9 mouse cellular contexts compared by ENCODE assay signal in the genomic region with DNA sequence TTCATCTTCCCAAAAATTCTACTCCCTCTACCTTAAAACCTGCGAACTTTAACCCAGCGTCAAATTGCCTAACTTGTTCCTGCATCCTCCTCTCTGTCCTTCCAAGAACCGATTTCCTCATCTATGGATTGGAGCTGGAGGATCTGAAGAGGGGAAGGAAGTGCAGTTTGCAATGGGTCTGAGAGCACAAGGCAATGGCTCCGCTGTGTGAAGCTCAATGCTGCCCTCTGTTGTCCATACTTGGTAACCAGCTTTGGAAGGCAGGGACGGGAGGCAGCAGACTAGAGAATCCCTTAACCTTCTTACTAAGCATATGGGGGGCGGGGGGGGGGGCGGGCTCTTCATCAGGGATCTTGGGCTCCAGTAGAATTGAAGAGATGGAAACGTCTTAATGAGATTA. TPM values are rescaled to one million over a fixed set of nuclear protein-coding genes. Genes with fewer than 3 reads are reported as not detected.
DNase-seq lines count a peak whose midpoint lies in the region; ATAC-seq and TF ChIP-seq lines count a peak whose summit lies in the region.
"Had no signal": no experiment of that assay in that cellular context is flagged by ENCODE, and none has a peak within 500 bp of the region (broad histone marks: within the 10 kb centered on the region; RNA-seq: fewer than 3 reads in every experiment).

No protein-coding gene starts in this region.

- no peak for ATAC-seq in hindbrain, embryonic 11.5 days (ENCODE audit: low FRiP score)
- ATAC-seq in megakaryocyte progenitor cell, adult 5-6 weeks (replicated peaks; ENCODE audit: poor library complexity), result peak; percentile 88

- no peak overlapping the region for H3K4me3 ChIP-seq in gastrocnemius, adult 2 months
- no peak overlapping the region for H3K4me3 ChIP-seq in hindbrain, embryonic 11.5 days (ENCODE audit: low read depth, low read length)

- H3K4me2 ChIP-seq in hindbrain, embryonic 11.5 days (replicated peaks; ENCODE audit: low read depth, low read length), result no peak overlapping the region

- under 1% methylated on average over 8 of the region's 8 CpGs for WGBS in hindbrain, embryonic 11.5 days

- peaks cover 5% of the 10 kb centered on the region for H3K4me1 ChIP-seq in hindbrain, embryonic 11.5 days (replicated peaks; ENCODE audit: control insufficient read depth, insufficient read depth, low read length)

- no peak overlapping the region for H3K9ac ChIP-seq in hindbrain, embryonic 11.5 days (ENCODE audit: low read depth, low read length)

- H3K27me3 ChIP-seq in hindbrain, embryonic 11.5 days (ENCODE audit: control insufficient read depth, insufficient read depth, low read length), result peaks cover 50% of the 10 kb centered on the region

- peak; percentile 73 for TF ChIP-seq CTCF in gastrocnemius, adult 2 months (IDR thresholded peaks at IDR 0.05)

- DNase-seq in gastrocnemius, adult 2 months, result peak; percentile 60
- DNase-seq in gastrocnemius, postnatal 25 days, result no peak
- DNase-seq in adrenal gland, postnatal 14 days, result peak; percentile 79
- peak; percentile 77 for DNase-seq in embryo, embryonic 11.5 days (ENCODE audit: low read depth, low spot score)
- DNase-seq in hindbrain, embryonic 11.5 days (ENCODE audit: low spot score), result peak; percentile 90
- DNase-seq in layer of hippocampus, postnatal 36 days, result peak; percentile 60 to 75
- peak; percentile 72 for DNase-seq in right cerebral cortex, postnatal 14 days

- no peaks in the 10 kb centered on the region for H3K36me3 ChIP-seq in hindbrain, embryonic 11.5 days (ENCODE audit: control insufficient read depth, insufficient read depth, low read length)

- H3K9me3 ChIP-seq in hindbrain, embryonic 11.5 days (ENCODE audit: control insufficient read depth, low read length), result no peaks in the 10 kb centered on the region

- no peak overlapping the region for H3K27ac ChIP-seq in gastrocnemius, adult 2 months
- no peak overlapping the region for H3K27ac ChIP-seq in hindbrain, embryonic 11.5 days (ENCODE audit: low read depth, low read length)
- H3K27ac ChIP-seq: macrophage had no signal

- intact Hi-C loops in gastrocnemius, adult 2 months (cut with DNase I), result loop anchor here (5.0 kb wide), 1 partner anchor 78 kb away; no protein-coding TSS in a partner anchor

RNA-seq across cellular contexts. Expression of gene Faah, which starts 37.0 kb away (rescaled TPM):
- under 1 TPM; 0.20 to 0.22 TPM for total RNA-seq in gastrocnemius, adult 2 months (2021)
- total RNA-seq in gastrocnemius, postnatal 25 days (2021), result under 1 TPM; 0.35 to 0.46 TPM
- 5.6 and 9.9 TPM in 2 replicates for total RNA-seq in adrenal gland, postnatal 14 days (2021)
- polyA plus RNA-seq in hindbrain, embryonic 11.5 days (2014; fragmentation: Nextera tagmentation; extraction: Ambion mirVana), result 3.9 and 4.1 TPM in 2 replicates
- 100 to 1,000 TPM; 144 to 145 TPM for total RNA-seq in layer of hippocampus, postnatal 36 days (2021)
- 0.83 and 1.2 TPM in 2 replicates for total RNA-seq in megakaryocyte progenitor cell, adult 5-6 weeks (2015)
- 0.58 and 1.7 TPM in 2 replicates for total RNA-seq in megakaryocyte progenitor cell, adult 5-6 weeks (2017)

RNA-seq across cellular contexts. Expression of gene Dmbx1, which starts 41.0 kb away (rescaled TPM):
- not detected for total RNA-seq in gastrocnemius, adult 2 months (2021)
- total RNA-seq in gastrocnemius, postnatal 25 days (2021), result not detected
- total RNA-seq in adrenal gland, postnatal 14 days (2021), result not detected in 2 replicates
- polyA plus RNA-seq in hindbrain, embryonic 11.5 days (2014; fragmentation: Nextera tagmentation; extraction: Ambion mirVana), result 2.4 and 2.5 TPM in 2 replicates
- not detected for total RNA-seq in layer of hippocampus, postnatal 36 days (2021)
- total RNA-seq in megakaryocyte progenitor cell, adult 5-6 weeks (2015), result not detected in 2 replicates
- not detected in 2 replicates for total RNA-seq in megakaryocyte progenitor cell, adult 5-6 weeks (2017)
- polyA plus RNA-seq: macrophage had no signal

Comparison
In these comparisons a context has a peak if more than half of its experiments do, and no peak if none do; other contexts are left out.
1. RNA of gene Faah, which starts 37.0 kb away (total RNA-seq): 144 to 145 TPM in layer of hippocampus, postnatal 36 days; 5.6 to 9.9 TPM in adrenal gland, postnatal 14 days, 0.58 to 1.7 TPM in megakaryocyte progenitor cell, adult 5-6 weeks, 0.35 to 0.46 TPM in gastrocnemius, postnatal 25 days and 0.20 to 0.22 TPM in gastrocnemius, adult 2 months; every median in the first group is over 10 times any median in the second.